Mouse (Mus musculus) cerebellum, adult 9-11 months (tissue): ENCODE results near the gene Enthd1.
"Not testable (repeated sequence)": the region's sequence is repeated elsewhere in the genome, so short reads cannot be mapped to it uniquely, and the experiment has no call there.

ENCODE experiments used
- DNase-seq: peaks from one replicate; pipeline ENCODE4 v3.0.0; 2022

The Enthd1 gene

DNA sequence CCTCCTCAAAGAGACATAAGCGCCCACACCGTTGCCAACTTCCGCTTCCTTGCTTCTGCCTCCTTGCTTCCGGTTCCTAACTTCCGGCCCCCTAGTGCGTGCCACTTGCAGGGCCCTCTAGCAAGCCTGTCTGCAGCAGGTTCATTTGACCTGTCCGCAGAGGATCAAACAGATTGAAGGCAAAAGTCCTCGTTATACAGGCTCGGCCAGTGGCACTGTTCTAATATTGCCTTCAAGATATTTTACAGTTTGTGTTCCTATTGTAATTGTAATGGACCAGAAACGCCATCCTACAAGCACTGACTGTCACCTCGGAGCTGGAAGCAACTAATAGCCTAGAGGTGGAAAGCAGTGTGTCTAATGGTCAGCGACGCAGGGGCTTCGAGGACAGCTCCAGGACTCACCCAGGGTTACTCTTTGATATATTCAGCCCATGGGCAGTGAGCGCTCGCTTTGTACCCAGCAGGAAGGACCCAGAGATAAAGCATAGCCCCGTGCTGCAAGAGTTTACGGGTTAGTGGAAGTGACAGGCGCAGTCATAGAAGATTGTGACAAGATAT, at the start of gene Enthd1:
Gene Enthd1, minus strand, starts transcription at position 51 of the 560 bp plus-strand sequence.
- no peak for DNase-seq

DNA sequence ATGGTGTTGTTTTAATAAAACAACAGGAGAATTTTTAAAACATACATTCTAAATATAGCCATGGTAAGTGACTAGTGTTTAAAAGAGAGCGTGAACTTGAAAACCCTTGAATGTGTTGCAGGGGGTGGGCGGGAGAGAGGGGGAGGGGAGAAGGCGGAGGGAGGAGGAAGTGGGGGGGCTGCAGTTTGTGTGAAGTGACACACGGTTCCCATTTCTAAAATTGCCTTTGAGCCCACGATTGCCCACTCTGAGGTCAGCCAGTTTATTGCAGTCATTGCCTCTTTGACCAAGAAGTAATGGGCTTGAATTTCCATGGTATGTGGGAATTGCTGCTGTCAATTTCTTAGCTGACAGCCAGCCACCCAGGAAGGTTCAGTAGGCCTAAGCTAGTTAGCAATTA, 48.9 kb upstream of the Enthd1 start:
- no peak for DNase-seq

DNA sequence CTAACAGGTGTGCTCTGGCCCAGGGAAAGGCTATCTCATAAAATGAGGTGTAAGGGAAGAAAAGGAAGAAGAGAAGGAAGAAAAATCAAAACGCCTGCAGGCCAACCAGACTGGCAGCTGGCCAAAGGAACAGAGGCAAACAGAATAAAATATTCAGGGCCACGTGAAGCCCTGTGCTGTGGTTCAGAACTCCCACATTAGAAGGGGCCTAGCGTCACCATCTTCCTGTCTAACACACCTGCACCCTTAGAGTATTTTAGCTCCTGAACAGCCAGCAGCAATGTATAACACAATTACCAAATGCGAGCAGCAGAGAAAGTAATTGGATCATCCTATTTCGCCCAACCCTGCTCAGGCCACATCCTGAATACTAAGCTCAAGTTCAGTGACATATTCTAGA, 46.5 kb upstream of the Enthd1 start:
- DNase-seq, result no peak

DNA sequence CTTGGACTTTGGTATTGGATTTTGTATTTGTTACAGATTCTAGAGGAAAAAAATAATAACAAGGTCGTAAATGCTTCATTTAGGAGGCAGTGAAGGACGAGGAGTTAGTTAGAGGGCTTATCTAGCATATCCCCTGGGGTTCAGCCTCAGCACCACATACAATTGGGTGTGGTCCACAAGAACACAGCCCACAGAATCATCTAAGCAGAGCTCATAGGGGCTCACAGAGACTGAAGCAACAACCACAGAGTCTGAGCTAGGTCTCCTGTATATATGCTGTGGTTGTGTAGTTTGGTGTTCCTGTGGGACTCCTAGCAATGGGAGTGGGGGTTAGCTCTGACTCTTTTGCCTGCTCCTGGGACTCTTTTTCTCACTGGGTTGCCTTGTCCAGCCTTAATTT, 45.4 kb upstream of the Enthd1 start:
- DNase-seq, result no peak

DNA sequence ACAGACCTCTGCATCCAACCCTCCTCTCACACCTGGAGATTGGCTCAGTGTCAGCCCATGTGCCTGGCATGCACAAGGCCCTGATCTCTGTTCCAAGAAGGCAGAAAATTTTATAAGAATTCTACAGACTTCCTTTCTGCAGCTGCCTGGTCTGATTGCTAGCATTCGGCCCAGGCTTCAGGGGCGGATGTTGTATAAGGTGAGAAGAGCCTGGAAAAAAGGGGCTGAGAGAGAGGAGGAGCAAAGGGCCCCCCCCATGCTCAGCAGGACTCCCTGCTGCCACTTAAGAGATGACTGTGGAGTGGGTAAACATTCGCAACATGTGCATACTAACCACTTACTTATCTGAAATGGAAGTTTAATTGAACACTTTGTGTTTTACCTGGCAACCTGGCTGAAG, 43.0 kb upstream of the Enthd1 start:
- DNase-seq, result no peak

DNA sequence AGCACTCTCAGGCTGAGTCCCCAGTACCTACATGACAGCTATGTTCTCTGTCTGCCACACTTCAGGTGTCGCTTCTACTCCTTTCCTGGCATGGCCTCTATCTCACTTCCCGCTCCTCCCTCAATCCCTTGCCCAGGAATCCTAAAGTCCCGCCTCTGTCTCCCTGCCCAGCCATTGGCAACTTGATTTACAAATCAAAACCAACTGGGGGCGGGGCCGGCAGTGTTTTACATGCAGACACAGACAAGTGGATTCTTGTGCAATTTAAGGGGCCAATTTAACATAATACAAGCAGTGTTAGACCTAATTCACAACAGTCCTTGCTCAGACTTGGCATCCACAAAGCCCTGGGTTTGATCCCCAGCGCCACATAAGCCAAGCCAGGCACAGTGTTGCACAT, 39.1 kb upstream of the Enthd1 start:
- no peak for DNase-seq

DNA sequence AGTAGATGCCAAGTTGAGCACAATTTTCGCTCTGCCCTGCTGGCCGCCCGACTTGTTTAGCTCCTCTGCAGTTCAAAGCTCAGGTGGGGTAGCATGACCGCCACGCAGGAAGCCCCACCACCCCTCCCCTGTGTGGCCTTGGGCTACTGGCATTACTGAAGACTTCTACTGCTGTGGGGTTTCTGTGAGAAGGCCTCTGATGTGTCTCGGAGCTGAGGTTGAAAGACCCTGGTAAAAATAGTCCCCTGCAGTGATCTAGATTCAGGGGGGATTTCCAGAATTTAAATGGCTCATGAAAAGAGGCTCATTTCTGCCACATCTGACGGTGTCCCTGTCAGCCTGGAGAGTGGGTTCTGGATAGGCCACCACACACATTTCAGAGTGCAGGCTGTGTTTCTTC, 37.5 kb upstream of the Enthd1 start:
- no peak for DNase-seq

DNA sequence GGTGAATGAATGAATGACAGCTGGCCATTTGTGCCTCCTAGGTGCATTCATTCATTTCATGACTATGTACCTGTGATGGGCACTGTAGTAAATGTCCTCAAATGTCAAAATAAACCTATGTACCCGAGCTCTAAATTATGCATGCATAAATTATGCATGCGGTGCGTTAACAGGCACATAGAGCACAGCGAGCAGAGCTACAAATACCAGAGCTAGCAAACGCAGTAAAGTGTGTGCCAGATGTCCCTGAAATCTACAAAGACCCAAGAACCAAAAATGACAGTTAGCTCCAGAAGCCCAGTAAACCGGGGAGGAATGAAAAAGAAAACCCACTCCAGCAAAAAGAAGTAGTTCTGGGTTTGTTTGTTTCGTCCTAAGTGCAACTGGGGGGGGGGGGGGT, 36.5 kb upstream of the Enthd1 start:
- DNase-seq, result no peak

DNA sequence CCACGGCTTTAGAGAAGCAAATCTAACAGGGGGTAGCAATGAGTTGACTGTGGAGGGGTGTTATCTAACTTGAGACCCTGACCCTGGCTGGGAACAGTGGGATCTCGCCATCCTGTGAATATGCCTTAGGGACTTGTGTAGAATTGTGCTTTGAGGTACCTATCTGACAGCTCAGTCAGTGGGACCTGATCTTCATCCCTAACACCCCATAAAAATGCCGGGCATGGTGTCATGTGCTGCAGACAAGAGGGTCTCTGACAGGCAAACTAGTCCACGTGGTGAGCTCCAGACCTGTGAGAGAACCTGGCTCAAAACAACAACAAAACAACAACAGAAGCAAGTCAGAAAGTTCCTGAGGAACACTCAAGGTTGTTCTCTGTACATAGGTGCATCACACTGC, 34.9 kb upstream of the Enthd1 start:
- no peak for DNase-seq

DNA sequence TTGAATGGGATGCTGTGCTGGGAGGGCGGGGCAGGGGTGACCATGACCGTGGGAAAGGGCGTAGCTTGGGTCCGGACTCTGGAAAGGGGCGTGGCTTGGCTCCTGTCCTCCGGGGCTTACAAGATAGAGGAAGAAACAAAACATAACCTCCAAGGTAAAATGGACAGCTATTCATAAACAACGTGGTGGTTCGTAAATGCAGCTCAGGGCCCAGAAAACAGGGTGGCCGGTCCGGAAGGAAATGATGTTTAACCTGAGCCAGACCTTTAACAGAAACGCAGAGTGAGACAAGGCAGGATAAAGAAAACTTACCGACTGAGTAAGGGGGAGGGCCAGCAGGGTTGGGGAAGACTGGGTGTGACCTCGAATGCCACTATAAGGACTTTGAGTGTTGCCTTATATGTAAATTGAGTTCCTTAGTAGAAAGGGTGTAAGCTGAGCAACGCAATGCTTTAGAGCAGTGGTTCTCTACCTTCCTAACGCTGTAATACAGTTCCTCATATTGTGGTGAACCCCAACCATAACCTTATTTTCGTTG, 34.3 kb upstream of the Enthd1 start:
- no peak for DNase-seq

DNA sequence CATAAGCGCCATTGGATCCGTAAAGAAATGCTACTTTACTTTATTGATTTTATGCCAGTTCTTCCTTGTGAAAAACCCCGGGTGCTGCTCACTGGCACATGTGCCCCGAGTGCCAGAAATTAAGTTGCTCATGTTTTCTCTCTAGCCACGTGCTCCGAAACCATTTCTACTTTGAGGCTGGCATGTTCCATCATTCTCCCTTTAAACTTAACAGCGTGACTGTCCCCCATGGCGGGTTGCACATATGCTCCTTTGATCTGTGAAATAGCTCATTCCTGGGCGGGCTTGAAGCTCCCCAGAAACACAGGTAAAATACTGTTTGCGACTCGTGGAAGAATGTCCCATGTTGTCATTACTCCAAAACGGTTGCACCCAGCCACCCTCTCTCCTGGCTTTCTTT, 33.8 kb upstream of the Enthd1 start:
- DNase-seq, result no peak

DNA sequence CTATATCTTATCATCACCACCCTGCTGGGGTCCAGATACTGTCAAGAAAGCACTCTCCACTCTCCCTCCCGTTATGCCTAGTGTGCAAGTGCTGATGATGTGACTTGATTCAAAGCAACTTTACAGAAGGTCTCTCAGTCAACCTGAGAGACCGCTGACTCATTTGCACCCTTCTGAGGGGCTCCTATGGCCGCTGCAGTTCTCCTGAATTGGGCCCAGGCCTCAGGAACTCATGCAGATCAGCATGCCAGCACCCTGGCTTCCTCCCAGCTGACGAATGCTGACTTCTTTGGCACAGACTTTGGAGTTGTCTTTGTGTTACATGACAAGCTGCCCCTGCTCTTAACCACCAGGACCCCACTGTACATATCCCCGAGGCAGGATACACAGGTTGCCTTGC, 28.9 kb upstream of the Enthd1 start:
- DNase-seq, result no peak

DNA sequence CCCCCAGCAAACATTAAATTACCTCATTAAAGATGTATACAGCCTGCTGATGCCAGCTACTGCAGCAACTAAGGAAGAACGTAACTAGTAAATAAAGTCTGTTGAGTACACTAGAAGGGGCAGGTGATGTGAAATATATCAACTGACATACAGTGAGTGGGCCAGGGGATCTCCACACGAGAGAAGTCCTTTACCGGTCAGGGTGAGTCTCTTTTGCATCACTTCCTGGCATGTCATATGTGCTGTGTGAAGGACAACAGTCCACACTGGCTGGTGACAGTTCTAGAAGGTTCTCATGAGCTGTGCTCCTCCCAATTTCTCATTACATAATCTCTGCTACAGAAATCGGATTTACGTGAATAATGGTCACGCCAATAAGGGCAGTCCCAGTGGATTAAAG, 27.8 kb upstream of the Enthd1 start:
- DNase-seq, result no peak

DNA sequence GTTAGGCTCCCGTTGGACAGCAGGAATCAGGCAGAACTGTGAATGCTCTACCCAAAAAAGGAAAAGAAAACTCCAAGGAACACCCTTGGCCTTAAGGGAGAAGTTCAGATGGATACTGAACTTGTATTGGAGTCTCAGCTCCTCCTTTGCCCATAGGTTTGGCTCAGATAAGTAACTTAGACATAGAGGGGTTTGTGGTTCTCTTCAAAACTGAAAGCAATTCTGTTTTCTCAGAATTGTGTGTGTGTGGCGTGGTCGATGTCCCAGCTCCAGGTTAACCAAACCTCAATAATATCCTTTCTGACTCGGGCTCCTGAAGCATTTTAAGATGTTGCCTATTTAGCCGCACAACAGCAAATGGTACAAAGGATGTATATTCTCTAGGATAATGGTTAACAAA, 25.7 kb upstream of the Enthd1 start:
- no peak for DNase-seq

DNA sequence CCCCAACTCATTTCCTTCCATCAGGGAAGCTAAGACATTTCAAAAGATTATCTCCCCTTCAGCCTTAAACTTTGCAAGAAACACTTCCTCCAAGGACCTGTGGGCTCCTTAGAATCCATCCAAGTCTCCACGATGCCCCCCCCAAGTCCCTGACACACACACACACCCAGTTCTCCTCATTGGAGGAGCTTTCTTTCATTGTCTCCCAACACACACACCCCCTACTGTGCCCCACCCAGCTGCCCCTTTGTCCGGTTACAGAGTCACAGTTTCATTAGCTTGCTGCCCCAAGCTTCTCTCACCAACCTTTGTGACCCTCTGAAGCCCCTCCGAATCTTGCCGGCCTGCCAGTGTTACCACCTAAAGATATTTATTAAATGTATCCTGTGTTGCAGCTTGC, 21.3 kb upstream of the Enthd1 start:
- DNase-seq, result no peak

DNA sequence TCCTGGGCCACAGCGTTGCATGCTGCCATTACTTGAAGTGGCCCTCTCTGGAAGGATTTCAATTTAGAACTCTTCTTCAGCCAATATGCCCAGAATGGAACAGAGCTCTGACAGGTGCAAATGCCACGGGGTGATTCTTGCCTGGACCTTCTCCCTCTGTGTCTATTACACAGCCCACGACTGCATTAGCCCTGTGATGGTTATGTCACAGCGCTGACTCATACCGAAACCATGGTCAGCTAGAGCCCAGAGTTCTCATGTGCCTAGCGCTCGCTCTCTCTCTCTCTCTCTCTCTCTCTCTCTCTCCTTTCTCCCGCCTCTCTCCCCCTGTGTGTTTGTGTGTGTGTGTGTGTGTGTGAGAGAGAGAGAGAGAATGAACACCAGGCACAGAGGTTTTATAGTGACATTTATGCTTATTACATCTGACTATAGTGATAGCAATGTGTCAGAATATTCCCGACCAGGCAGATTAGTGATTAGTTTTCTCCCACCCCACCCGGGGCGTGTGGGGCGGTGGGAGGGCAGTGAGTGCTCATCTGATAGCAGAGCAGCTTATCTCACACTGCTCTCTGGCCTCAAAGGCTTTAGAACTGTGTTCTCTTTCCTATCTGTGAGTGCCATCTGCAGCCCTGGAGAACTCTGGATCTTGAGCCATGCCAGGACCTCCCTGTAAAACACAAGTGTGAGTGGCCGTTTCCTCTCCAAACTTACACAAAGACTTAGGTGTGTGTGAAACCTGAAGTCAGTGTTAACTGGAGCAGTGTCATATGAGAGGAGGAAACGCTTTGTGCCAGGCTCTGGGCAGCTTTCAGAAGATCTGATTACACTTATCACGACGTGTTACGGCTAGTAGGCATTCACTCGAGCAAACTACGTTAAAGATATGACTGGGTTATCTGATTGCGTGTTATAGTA, 17.9 kb upstream of the Enthd1 start:
- no peak for DNase-seq

DNA sequence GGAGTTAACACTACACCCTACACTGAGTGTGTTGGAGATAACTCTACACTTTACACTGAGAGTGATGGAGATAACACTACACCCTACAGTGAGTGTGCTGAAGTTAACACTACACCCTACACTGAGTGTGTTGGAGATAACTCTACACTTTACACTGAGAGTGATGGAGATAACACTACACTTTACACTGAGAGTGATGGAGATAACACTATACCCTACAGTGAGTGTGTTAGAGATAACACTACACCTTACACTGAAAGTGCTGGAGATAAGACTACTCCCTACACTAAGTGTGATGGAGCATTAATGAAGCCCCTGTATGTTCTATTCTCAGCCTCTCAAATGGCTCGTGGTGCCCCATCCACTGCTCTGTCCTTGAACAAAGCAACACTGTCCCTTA, 15.6 kb upstream of the Enthd1 start:
- DNase-seq, result not testable (repeated sequence)

DNA sequence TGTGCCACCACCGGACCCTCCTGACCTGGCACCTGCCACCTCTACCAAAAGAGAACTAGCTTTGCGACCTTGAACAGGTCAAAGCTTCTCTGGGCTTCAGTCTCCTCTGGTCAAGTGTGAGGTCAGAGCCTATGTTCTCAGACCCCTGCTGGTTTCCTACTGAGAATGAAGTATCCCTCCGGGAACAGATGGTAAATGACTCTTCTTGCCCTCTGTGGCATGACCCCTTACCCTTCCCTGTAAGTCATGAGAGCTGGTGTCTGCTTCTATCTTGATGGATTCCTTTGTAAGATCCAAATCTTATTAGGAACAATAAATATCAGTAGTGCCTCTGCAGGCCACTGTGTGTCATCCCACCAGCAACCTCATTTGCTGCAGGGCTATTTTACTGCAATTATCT, 14.2 kb upstream of the Enthd1 start:
- DNase-seq, result no peak

DNA sequence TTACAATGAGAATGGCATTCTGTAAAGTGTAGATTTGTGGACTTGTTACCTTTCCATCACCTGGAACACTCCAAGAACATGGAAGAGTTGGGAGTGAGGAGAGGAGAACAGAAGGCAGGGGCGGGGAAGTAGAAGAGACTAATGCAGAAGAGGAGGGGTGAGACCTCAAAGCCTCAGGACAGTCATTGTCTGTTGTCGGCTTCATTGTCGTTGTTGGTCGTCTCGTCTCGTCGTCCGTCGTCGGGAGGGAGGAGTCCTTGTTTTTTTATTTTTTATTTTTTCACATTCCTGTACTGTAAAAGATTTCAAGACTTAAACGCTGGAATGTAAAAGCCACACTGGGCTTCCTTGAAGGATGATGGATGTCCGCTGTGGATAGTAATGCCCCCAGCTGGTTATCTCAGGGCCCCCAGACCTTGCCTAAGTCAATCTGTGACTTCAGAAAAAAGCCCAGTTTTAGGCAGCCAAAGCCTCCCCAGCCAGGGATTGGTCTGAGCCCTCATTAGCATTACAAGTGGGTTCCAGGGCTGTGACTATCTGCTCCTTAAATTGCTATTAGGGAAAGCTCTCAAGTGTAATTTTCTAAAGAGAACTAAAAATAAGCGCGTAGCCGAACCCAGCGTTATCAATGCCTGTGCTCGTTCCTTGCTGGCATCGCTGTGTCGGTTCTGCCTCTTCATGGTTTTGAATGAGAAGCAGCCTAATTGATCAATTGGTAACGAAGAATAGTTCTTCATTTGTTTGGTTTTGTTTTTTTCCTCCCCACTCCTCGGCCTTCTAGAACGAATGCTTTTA, 12.4 kb upstream of the Enthd1 start:
- DNase-seq, result no peak

DNA sequence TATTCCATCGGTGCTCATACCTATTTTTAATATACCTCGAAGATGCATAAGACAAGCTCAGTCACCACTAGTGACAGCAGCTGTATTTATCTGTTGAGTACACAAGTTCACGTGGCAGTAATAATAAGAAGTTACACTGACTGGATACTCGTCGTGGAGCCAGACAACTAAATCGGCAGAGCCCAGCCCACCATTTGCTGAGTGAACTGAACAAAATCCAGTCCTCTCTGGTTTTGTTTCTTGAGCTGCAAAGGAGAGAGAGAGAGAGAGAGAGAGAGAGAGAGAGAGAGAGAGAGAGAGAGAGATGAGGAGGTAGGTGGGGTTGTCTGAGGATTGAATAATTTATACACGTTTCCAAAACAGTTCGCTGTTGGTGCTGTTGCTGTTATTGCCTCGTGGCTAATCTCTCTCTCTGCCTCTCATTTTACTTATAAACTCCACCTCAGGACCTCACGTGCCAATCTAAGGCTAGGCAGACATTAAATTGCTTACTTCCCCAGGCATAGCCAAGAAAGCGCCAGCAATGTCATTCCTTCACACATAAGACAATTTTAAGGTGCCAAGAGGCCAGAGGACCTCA, 11.5 kb upstream of the Enthd1 start:
- DNase-seq, result no peak

DNA sequence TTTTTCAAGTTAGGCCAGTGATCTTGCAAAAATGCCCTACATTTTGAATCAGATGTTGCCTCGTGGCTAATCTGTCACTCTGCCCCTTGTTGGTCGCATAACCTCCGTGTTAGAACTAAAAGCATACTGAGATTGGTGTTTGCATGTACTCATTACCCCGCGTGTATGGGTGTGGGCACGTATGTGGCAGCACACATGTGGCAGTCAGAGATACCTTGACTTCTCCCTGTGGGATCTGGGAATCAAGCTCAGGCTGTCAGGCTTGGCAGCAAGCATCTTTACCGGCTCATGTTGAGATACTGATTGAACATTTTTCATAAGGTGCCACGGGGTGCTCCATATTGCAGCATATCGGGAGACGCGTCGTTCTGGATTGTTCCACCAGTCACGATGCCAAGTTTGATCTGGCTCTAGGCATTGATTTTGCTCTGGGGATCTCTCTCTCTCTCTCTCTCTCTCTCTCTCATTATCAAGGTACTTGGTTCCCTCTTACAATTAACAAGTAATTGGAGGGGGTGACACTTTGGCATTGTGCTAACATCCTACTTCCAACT, 10.9 kb upstream of the Enthd1 start:
- no peak for DNase-seq

DNA sequence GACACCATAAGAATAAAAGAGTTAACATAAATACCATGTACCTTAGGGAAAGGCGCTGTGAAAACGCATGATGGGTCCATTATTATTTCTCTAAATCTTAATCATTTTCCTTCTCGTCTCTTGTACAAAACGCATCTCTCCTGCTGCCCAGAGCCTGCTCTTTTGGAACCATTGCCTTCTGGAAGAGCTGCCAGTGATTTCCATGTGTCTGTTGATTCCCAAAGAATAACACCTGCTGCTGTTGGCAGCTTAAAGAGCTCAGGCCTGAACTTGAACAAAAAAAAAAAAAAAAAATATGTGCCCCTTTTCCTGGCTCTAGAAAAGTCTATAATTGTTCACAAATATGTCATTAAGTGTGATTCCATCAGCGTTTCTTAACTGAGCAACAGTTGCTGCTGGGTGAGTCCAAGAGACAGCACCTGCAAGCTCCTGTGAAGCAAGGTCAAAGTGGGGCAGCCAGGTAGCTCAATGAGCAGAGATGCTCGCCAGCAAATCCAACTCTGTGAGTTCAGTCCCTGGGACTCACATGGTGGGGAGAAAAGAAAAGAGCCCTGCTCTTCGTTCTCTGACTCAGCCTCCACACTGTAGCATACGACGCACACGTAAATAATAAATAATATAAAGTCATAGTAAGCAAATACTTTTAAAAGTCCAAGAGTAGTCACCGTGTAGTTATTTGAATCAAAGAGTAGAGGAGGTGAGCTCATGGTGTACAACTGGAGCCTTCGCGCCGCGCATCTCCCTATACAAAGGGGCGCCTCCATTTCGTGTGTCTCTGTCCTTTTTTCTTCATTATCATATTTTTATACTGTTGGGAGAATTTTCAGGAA, 9.5 kb upstream of the Enthd1 start:
- peak; percentile 72 for DNase-seq
